Mouse (Mus musculus) kidney, postnatal 0 days (tissue): ENCODE results near the gene Tma7. TPM values are rescaled to one million over a fixed set of nuclear protein-coding genes. Genes with fewer than 3 reads are reported as not detected.

ENCODE experiments used
- ATAC-seq: fragments of 200-750 bp; cut with Nextera tagmentation; replicated peaks from 2 replicates; pipeline ENCODE4 v1.8.0; 2017; ENCODE audit warnings: low read depth, moderate number of reproducible peaks, moderate TSS enrichment, moderate library complexity; ENCODE audit not compliant: low FRiP score
- DNase-seq: peaks from one replicate; pipeline ENCODE4 v3.0.0-alpha.2; 2016; ENCODE audit warnings: low spot score
- H3K27ac ChIP-seq: fragments of 300-500 bp; sonication (generic); 2 replicates; pipeline ENCODE4 v1.5.1; 2014; ENCODE audit warnings: mild to moderate bottlenecking
- H3K27me3 ChIP-seq: fragments of 300-500 bp; sonication (generic); 2 replicates; pipeline ENCODE4 v1.6.1; 2014; ENCODE audit warnings: low read length, mixed read lengths; ENCODE audit not compliant: insufficient read depth
- H3K36me3 ChIP-seq: fragments of 300-500 bp; sonication (generic); 2 replicates; pipeline ENCODE4 v1.6.1; 2014; ENCODE audit warnings: low read length, mixed read lengths; ENCODE audit not compliant: insufficient read depth
- H3K4me1 ChIP-seq: fragments of 300-500 bp; sonication (generic); replicated peaks from 2 replicates; pipeline ENCODE4 v1.6.1; 2014; ENCODE audit warnings: antibody characterized with exemption, low read length, mixed read lengths; ENCODE audit not compliant: insufficient read depth
- H3K4me2 ChIP-seq: fragments of 300-500 bp; sonication (generic); 2 replicates; pipeline ENCODE4 v1.6.1; 2014; ENCODE audit warnings: mild to moderate bottlenecking, low read length, moderate library complexity, mixed read lengths
- H3K4me3 ChIP-seq: fragments of 300-500 bp; sonication (generic); replicated peaks from 2 replicates; pipeline ENCODE4 v1.5.1; 2014; ENCODE audit warnings: low read depth, low read length
- H3K9ac ChIP-seq: fragments of 300-500 bp; sonication (generic); 2 replicates; pipeline ENCODE4 v1.6.1; 2014; ENCODE audit warnings: low read depth, low read length
- H3K9me3 ChIP-seq: fragments of 300-500 bp; sonication (generic); replicated peaks from 2 replicates; pipeline ENCODE4 v1.6.1; 2016; ENCODE audit warnings: low read length, inconsistent platforms, mixed read lengths
- CTCF ChIP-seq: IDR thresholded peaks from 2 replicates; pipeline ENCODE4 v1.5.1; 2016; ENCODE audit warnings: antibody characterized with exemption, low read depth, mild to moderate bottlenecking, moderate library complexity
- WGBS: fragments of 180-500 bp; shearing (Covaris S2); extraction: QIAGEN DNeasy Blood & Tissue Kit; methylation state at CpG from one replicate; pipeline ENCODE4 v1.1.7; 2014; 5-methylcytosine and 5-hydroxymethylcytosine counted together
- polyA plus RNA-seq: library from polyadenylated mRNA; unstranded; fragments of >200 nt; fragmentation: Nextera tagmentation; extraction: Ambion mirVana; gene quantifications from 2 replicates; pipeline ENCODE4 v1.2.1, GENCODE M21; 2015

The Tma7 gene
- polyA plus RNA-seq, 1 experiment from 2014 or later: 680 TPM

DNA sequence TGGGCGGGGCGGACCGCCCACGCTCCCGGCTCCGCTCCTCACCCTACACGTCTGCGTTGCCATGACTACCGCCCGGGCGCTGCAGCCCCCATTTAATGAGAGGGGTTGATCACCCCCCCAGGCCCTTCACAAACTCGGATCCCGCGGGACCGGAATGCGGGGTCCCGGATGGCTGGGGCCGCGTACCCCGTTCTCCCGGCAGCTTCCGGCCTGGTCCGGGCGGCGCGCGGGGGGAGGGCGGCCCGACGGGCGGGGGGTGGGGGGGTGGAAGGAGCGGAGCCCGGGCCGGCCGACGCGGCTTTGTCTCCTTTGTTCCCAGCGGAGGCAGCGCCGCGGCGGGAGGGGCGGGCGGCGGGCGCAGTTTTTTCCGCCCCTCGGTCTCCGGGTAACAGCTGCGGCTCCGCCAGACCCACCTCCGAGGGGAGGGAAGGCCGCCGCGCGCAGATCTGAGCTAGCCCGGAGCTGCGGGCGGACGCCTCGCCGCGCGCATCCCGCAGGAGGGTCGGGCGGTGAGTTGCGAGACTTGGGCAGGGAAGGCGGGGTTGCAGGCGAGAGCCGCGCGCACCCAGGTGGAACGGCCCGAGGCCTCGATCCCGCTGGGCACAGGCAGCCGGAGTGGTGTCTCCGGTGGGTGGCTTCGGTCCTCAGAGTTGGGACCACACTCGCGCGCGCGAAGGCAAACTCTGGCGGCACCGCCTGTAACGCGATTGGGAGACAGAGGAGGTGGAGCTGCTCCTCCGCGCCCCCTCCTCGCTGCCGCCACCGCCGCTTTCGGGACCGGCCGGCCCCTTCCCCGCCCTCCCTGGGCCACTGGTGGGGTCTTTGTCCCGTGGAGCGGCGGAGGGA lies 13.0 kb upstream of the Tma7 start, which contains the start of gene Plxnb1:
Gene Plxnb1, plus strand, starts transcription at position 253 of the 846 bp plus-strand sequence.
- peak within 1 kb of the TSS; percentile 91 for H3K9ac ChIP-seq
- peak within 1 kb of the TSS; percentile 74 for H3K4me3 ChIP-seq
- ATAC-seq (peak; percentile 58), DNase-seq (peak; percentile 86)
- H3K4me1 ChIP-seq: peaks cover 44% of the 10 kb centered on the region
- H3K36me3 ChIP-seq: no peaks in the 10 kb centered on the region
- H3K27me3 ChIP-seq: no peaks in the 10 kb centered on the region
- under 1% methylated on average over 89 of the region's 102 CpGs for WGBS
- no peak for TF ChIP-seq CTCF
- peak within 1 kb of the TSS; percentile 98 for H3K27ac ChIP-seq
- no peaks in the 10 kb centered on the region for H3K9me3 ChIP-seq
- peak within 1 kb of the TSS; percentile 91 for H3K4me2 ChIP-seq

DNA sequence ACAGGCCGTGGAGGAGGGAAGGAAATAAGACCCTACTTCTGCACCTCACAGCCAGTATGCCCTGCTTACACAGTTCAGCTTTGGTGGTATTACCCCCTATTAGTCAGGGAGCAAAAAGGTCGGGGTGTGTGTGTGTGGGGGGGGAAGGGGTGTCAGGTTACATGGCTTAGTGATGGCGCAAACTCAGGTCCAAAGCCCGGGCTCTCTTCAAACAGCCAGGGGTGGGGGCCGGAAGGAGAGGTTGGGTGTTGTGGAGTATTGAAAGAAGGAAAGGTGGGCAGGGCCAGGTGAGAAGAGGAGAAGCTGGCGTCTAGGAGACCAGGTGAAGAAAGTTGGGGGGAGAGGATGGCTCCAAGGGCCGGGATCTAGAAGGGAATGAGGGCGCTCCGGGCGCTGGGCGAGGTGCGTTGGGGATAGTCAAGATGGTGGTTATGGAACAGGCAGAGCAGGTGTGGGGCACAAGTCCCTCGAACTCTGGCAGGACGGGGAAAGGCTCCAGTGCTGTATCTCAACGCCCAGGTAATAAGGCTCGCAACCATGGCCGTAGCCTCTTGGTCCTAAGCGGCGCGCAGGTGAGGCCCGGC lies 12.3 kb upstream of the Tma7 start:
- DNase-seq (peak; percentile 53), ATAC-seq (peak; percentile 34)
- Histone ChIP-seq H3K4me1 (peaks cover 43% of the 10 kb centered on the region), H3K27ac (peak overlapping the region; percentile 98), H3K9me3 (no peaks in the 10 kb centered on the region), H3K9ac (peak overlapping the region; percentile 91), H3K36me3 (no peaks in the 10 kb centered on the region), H3K4me3 (peak overlapping the region; percentile 74), H3K27me3 (no peaks in the 10 kb centered on the region), H3K4me2 (peak overlapping the region; percentile 91)
- no peak for TF ChIP-seq CTCF
- WGBS: 1% methylated on average over 20 of the region's 21 CpGs

DNA sequence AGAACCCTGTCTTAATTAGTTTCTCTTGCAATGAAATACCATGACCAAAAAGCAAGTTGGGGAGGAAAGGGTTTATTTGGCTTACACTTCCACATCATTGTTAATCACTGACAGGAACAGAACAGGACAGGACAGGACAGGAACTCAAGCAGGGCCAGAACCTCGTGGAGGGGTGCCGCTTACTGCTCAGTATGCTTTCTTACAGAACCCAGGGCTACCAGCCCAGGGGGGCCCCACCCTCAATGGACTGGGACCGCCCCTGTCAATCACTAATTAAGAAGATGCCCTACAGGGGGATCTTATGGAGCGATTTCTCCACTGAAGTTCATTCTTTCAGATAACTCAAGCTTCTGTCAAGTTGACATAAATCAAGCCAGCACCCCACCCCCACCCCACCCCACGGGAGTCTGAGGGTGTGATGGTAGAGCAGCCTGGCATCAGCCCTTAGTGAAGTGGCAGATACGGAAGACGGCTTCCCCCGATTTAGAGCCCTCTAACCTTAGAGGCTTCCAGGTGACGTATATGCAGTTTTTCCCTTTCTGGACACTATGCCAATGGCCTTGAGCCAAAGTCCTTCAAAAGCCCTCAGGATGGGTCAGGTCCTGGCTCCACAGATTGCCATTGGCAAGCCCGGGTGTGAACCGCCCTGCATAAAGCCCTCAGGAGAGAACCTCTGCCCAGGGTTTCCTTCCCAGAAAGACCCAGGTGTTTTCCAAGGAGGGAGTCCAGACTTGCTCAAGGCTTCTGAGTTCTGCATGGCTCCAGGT lies 11.6 kb upstream of the Tma7 start:
- Histone ChIP-seq H3K27ac (peak overlapping the region; percentile 98), H3K27me3 (no peaks in the 10 kb centered on the region), H3K36me3 (no peaks in the 10 kb centered on the region), H3K4me2 (peak overlapping the region; percentile 91), H3K9ac (peak overlapping the region; percentile 91), H3K9me3 (no peaks in the 10 kb centered on the region), H3K4me3 (peak overlapping the region; percentile 74), H3K4me1 (peaks cover 36% of the 10 kb centered on the region)
- ATAC-seq (peak; percentile 15), DNase-seq (no peak)
- no peak for TF ChIP-seq CTCF
- 13% methylated on average over 11 of the region's 11 CpGs for WGBS

GRCm38 (mm10) chr9:109092799-109093198 lies 10.4 kb upstream of the Tma7 start:
- H3K9ac ChIP-seq: no peak overlapping the region
- 52% methylated on average over 6 of the region's 6 CpGs for WGBS
- no peak for TF ChIP-seq CTCF
- no peak for ATAC-seq
- H3K9me3 ChIP-seq: no peaks in the 10 kb centered on the region
- no peak overlapping the region for H3K4me3 ChIP-seq
- peaks cover 25% of the 10 kb centered on the region for H3K4me1 ChIP-seq
- H3K27ac ChIP-seq: no peak overlapping the region
- H3K27me3 ChIP-seq: no peaks in the 10 kb centered on the region
- DNase-seq: no peak
- no peak overlapping the region for H3K4me2 ChIP-seq
- no peaks in the 10 kb centered on the region for H3K36me3 ChIP-seq

- Histone ChIP-seq H3K27me3 (no peaks in the 10 kb centered on the region), H3K27ac (no peak overlapping the region), H3K4me3 (no peak overlapping the region), H3K9ac (no peak overlapping the region), H3K4me1 (peaks cover 20% of the 10 kb centered on the region), H3K9me3 (no peaks in the 10 kb centered on the region), H3K36me3 (no peaks in the 10 kb centered on the region), H3K4me2 (no peak overlapping the region)
- WGBS: 84% methylated on average over 8 of the region's 8 CpGs
- no peak for TF ChIP-seq CTCF
- DNase-seq (no peak), ATAC-seq (no peak)
These were observed 9.4 kb upstream of the Tma7 start for GRCm38 (mm10) chr9:109091802-109092201.

DNA sequence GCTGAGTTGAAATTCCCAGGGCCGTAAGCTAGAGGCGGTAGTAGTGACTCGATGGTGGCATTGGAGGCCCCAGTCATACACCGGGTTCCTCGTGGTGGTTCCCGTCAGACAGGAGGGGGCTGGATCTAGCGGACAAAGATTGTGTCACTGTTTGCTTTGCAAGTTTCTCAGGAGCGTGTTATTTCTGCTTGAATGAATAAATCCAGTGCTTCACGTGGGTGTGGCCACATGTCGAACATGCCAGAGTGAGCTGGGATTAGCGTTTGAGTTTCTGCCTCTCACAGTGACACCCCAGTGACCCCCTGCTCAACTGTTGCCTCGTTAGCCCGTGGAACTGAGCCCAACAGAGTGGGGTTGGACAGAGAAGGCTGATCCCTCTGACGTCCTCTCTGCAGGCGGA lies 8.1 kb upstream of the Tma7 start:
- ATAC-seq: no peak
- no peak for TF ChIP-seq CTCF
- Histone ChIP-seq H3K4me2 (no peak overlapping the region), H3K36me3 (no peaks in the 10 kb centered on the region), H3K27ac (0 out of 2 replicates have a peak overlapping the region, but pooled peaks have one; percentile 16), H3K9me3 (no peaks in the 10 kb centered on the region), H3K9ac (no peak overlapping the region), H3K4me3 (no peak overlapping the region), H3K27me3 (no peaks in the 10 kb centered on the region), H3K4me1 (peaks cover 20% of the 10 kb centered on the region)
- no peak for DNase-seq
- 43% methylated on average over 15 of the region's 15 CpGs for WGBS
